Mouse (Mus musculus) bone marrow macrophage, adult 2 months (primary cell): Measurements from ENCODE around the gene Myo1d. TPM values are rescaled to one million over a fixed set of nuclear protein-coding genes. Genes with fewer than 3 reads are reported as not detected.

Source experiments
- H3K27ac ChIP-seq: 2 replicates; pipeline ENCODE4 v1.5.1; 2012; ENCODE audit warnings: low read depth, low read length; ENCODE audit not compliant: insufficient read depth
- H3K4me1 ChIP-seq: 2 replicates; pipeline ENCODE4 v1.6.1; 2012; ENCODE audit warnings: low read length; ENCODE audit not compliant: control insufficient read depth, insufficient read depth
- H3K4me3 ChIP-seq: 2 replicates; pipeline ENCODE4 v1.5.1; 2012; ENCODE audit warnings: mild to moderate bottlenecking, low read length, moderate library complexity; ENCODE audit not compliant: insufficient read depth
- CTCF ChIP-seq: IDR thresholded peaks from 2 replicates; pipeline ENCODE4 v1.5.1; 2012; ENCODE audit warnings: low read depth, mild to moderate bottlenecking, low read length, moderate library complexity
- POLR2A ChIP-seq: IDR thresholded peaks from 2 replicates; pipeline ENCODE4 v1.6.1; 2012; ENCODE audit warnings: mild to moderate bottlenecking, low read depth, low read length, borderline replicate concordance
- polyA plus RNA-seq: library from polyadenylated mRNA; stranded (reverse); fragments of >200 nt; gene quantifications from 2 replicates; pipeline ENCODE4 v1.2.4, GENCODE M21; 2012; ENCODE audit not compliant: missing spikeins, insufficient read depth, insufficient read length

Gene Myo1d
- polyA plus RNA-seq, 1 experiment, result 0.75 TPM

DNA sequence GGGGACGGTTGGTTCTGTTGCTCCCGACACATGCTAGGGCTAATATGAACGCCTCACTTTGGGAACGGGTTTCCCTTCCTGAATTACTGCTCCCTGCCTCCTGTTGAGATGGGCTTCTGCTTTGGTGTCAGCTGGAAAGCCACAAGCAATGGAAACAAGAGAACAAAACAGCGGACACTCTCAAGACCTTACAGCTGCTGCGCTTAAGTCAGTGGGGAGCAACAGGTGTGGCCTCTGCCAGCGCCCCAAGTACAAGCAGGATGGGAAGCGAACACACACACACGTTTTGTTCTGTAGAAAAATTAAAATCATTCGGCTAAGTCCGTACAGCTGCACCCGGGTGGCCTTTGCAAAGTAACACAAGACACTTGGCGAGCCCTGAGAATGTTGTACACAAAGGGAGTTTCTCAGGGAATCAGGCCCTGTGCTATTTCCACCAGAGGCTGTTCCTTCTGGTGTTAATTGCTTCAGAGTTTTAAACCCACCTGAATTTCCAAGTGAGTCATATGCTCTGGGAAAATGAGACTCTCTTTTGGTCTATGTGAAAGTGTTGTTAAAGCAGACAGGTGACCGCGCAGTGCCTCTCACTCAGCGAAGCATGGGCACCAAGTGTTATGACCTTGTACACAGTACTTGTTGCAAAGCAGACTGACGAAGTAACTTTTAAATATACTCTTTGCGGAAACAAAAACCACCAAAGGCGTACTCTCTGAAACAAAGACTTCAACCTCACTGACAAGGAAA, 267.3 kb downstream of the Myo1d start:
- H3K4me1 ChIP-seq, result peaks cover 15% of the 10 kb centered on the region
- H3K27ac ChIP-seq, result no peak overlapping the region
- H3K4me3 ChIP-seq, result no peak overlapping the region
- TF ChIP-seq CTCF (no peak), POLR2A (no peak)

DNA sequence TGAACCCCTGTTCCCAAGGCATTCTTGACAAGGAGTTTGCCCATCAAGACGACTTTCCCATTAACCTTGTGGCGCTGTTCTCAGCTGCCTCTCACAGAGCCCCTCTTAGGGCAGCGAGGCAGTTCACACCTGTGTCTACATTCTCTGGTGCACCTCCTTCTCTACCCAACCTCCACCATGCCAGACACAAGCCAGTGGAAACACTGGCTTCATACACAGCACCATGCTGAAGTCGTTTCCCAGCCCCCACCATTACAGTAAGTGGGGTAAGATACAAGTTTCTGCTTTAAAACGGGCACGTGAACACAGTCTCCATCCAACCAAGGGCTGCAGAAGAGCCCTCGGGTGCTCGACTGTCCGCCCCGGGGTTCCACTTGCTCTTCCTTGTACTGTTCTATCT, 269.7 kb downstream of the Myo1d start:
- H3K27ac ChIP-seq, result no peak overlapping the region
- no peak for TF ChIP-seq CTCF
- TF ChIP-seq POLR2A, result no peak
- peaks cover 15% of the 10 kb centered on the region for H3K4me1 ChIP-seq

DNA sequence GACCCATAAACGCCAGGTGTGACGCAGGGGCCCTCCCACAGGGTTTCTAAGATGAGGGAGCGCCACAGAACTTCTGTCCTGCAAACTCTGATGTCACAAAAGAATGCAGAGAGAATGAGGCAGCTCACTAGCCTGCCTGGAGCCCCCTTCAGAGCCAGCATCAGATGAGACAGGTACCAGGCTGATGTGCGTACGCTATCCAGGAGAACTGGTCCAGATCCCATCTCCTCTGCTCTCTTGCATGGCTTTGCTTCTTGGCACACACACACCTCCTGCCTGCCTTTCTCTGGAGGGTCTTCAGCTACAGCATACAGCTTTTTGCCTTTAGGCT, 270.7 kb downstream of the Myo1d start:
- peak overlapping the region; percentile 61 for H3K27ac ChIP-seq
- peaks cover 15% of the 10 kb centered on the region for H3K4me1 ChIP-seq
- no peak overlapping the region for H3K4me3 ChIP-seq
- no peak for TF ChIP-seq CTCF

More for the DNA sequence above, 269.7 kb downstream of the Myo1d start:
- no peak overlapping the region for H3K4me3 ChIP-seq

DNA sequence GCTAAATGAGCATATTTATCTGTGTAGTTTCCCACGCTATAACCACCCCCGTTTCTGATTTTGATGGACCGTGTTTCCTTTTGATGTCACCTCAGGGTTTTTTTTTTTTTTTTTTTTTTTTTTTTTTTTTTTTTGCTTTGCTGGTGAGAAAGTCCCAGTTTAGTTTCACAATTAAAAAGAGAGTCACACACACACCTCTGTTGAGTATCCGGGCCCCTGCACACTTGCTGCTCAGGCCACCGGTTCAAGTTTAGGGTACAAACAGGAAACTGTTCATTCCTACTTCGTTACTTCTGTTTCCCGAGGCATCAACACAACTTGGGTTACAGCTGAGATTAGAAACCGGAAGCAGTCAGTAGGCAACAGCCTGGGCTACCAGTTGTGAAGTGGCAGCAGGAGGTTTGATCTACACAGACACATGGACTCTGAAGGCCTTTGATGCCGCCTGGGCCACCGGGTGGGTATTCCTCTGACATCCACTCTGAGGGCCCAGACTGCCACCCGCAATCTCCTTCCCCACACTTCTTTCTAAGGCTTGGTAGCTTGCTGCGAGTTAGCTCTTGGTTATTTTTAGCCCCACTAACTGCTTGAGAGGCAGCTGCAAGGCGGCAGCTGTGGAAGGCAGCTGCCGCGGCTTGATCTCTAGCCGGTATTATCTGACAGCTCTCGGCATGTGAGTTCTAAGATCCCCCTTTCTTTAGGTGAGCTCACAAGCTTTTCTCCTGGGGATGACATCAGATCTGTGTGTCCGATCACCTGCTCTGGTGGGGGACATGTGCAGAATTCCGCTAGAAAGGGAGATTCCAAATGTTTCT, 271.3 kb downstream of the Myo1d start:
- Histone ChIP-seq H3K4me3 (peak overlapping the region; percentile 17; the same call in 1 of the 2 replicates), H3K27ac (peak overlapping the region; percentile 61)
- TF ChIP-seq CTCF (no peak), POLR2A (no peak)

DNA sequence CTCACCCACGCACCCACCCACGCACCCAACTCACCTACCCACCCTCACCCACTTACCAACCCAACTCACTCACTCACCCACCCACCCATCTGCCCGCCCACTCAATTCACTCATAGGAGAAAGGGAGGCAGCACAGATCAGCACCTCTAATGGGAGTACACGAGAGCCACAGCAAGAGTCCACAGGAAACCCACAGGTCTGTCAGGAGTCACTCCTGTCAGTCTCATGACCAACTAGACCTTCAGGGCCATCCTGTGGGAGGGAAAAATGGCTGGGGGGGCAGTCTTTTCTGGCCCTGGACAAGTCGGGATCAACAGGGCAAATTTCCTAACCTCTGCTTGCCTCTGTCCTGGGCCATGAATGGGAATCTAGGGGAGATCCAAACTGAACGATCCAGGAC, 272.0 kb downstream of the Myo1d start:
- no peak for TF ChIP-seq POLR2A
- TF ChIP-seq CTCF, result no peak
- peaks cover 15% of the 10 kb centered on the region for H3K4me1 ChIP-seq
- H3K4me3 ChIP-seq, result no peak overlapping the region
- H3K27ac ChIP-seq, result no peak overlapping the region

More for the DNA sequence above, 271.3 kb downstream of the Myo1d start:
- H3K4me1 ChIP-seq, result peaks cover 15% of the 10 kb centered on the region

DNA sequence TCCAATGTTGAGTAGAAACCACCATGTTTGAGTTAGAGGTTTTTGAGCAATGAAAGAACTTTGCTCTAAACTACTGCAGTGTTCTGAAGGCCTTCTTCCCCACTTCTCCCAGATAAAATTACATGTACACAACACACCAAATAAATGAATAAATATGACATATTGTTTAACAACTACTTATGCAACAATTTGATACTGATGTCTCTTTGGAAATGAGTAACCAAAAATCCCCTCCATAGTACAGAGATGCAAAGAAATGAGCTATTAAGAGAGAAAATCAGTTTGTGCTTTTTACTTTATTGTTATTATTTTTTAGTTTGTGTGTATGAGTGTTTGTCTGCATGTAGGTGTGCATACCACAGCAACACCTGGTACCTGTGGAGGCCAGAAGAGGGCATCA, 273.3 kb downstream of the Myo1d start:
- no peak for TF ChIP-seq POLR2A
- no peak for TF ChIP-seq CTCF

DNA sequence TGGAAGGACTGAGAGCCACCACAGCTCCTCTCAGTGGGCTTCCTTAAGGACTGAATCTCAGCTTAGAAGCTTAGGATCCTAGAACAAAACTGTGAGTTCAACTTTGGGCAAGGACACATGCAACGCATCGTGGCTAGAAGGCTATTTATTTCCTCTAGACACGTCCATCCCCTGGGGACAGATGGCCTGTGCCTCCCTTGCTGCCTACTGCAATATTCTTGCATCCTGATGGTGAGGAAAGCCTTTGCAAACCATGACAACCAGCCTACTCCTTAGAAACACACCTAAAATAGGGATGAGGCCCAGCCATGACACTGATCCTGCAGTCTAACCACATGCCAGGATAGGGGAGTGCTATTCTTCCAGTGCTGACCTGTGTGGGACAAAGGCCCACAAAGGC, 274.2 kb downstream of the Myo1d start:
- Histone ChIP-seq H3K4me1 (peaks cover 15% of the 10 kb centered on the region), H3K27ac (no peak overlapping the region)
- TF ChIP-seq CTCF (no peak), POLR2A (no peak)

More for the DNA sequence above, 273.3 kb downstream of the Myo1d start:
- no peak overlapping the region for H3K4me3 ChIP-seq
- H3K27ac ChIP-seq, result no peak overlapping the region
- peaks cover 15% of the 10 kb centered on the region for H3K4me1 ChIP-seq

DNA sequence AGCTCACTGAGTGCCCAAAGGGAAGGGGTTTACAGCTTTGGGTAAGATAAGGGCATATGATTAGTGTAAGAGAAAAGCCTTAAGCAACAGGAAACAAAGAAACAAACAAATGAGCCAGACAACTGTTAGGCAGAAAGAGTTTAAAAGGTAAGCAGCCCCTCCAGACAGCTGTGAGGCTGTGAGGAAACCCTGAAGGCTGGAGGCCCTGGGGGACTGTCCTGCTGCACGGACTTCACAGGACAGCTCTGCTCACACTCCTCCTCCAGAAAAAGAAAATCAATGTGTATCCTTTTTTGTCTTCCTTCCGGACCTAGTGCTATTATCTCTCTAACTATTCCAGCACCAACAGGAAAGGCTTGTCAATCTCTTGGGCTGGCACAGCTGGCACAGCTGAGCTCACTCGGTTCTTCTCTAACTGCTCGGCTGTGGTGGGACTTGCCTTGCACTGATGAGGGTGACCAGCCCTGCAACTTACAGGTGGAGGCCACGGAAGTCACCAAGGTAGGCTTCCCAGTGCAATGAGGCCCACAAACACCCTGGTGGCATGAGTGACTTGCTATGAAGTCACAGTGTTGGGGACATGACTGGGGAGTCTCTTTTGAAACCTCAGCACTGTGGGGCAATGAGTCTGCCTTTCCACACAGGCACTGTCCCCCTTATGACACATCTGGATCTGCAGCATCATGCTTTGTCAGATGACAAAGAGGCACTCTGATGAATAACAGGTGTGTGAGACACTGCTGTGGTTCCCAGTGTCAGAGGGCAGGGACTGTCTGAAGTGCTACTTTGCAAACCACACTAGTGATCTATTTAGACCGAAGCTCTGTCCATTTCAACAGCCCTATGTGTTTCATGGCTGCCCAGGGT, 275.1 kb downstream of the Myo1d start:
- Histone ChIP-seq H3K27ac (no peak overlapping the region), H3K4me1 (peaks cover 15% of the 10 kb centered on the region), H3K4me3 (no peak overlapping the region)
- no peak for TF ChIP-seq CTCF
- no peak for TF ChIP-seq POLR2A

More for the DNA sequence above, 274.2 kb downstream of the Myo1d start:
- no peak overlapping the region for H3K4me3 ChIP-seq

DNA sequence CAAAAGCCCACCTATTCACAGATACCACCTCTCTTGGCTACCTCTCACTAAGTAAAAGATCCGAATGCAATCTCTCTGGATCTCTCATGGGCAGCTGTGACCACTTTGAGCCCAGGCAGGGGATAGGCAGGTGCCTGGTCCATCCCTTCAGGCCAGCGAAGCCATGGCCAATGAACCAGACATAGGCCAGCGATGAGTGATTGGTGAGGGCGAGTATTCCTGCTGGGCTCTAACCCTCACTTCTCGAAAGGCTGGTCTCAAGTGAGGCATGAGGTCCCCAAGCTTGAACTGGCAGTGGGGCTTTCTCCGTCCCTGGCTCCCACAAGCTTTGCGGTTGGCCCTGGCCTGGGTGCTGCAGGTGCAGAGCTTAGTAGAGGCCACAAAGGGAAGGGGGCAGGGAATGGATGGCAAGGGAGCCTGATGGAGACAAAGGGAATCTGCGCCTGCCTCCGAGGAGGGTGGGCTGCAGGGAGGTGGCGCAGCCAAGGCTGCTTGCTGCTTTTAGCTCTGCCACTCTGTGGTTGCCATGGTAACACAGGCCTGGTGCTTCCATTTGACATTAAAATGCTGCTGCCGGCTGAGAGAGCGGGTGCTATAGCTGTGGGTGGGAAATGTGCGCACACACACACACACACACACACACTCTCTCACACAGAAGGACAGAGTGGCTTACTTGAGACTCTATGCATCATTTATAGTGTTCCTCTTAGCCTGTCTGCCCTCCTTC, 275.9 kb downstream of the Myo1d start:
- Histone ChIP-seq H3K4me1 (peaks cover 14% of the 10 kb centered on the region), H3K27ac (no peak overlapping the region)
- no peak for TF ChIP-seq CTCF
- no peak for TF ChIP-seq POLR2A

More for the DNA sequence above, 275.9 kb downstream of the Myo1d start:
- no peak overlapping the region for H3K4me3 ChIP-seq
